Mouse (Mus musculus): ENCODE measurements around the gene Dhdh.
"Not testable (repeated sequence)": the region's sequence is repeated elsewhere in the genome, so short reads cannot be mapped to it uniquely, and the experiment has no call there.

Gene Dhdh

DNA sequence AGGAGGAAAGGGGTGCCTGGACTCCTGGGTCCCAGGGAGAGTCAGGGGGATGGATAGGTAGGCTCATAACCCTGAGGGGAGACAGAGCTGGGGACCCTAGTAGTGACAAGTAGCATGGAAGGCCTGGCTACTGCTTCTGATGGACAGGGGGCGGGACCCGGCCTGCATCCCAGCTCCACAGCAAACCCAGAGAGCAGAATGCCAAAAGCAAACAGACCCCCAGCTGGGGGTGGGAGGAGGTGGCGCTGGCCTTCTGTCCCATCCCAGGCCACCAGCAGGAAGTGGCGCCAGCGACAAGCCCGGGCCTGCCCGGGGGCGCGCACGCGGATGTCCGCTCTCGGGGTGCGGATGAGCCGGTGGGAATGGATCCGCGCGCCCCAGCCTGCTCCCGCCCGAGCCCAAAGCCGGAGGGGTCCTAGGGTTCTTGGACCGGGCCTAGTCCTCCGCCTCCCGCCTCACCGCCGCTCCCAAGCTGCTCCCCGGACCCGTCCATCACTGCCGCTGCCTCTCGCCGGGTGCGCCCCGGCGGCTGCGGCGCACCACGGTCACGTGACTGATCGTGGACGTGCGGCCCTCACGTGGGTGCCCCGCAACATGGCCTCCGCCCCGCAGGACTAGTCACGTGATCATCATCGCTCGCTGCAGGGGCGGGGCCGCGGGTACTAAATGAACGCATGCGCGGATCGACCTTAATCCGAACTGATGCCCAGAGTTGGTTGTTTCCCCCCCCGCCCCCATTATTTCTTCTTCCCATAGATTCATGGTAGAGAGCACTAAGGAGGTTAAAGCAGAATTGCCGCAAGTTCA lies 22.1 kb downstream of the Dhdh start, which contains the start of gene Bax:
TSS of gene Bax (minus strand) at position 616 of the 807 bp plus-strand sequence.
- DNase-seq, result peak; percentile 96

DNA sequence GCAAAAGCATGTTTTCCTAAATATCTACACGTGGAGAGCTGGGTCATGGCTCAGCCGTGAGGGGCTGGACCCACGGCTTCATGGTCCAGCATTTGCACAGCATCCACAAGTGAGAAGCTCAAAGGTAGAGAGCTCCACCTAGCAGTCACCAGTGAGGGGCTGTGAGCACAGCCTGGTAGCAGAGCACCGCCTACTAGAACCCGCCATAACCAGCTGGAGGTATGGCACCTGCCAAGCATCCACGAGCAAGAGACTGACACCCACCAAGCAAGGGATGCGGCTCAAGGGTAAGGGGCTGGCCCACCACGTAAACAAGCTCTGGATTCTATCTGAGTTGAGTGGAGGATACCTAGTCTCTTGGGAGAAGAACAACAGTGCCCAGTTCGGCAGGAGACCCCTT lies 23.1 kb downstream of the Dhdh start:
- peak; percentile 42 for DNase-seq

DNA sequence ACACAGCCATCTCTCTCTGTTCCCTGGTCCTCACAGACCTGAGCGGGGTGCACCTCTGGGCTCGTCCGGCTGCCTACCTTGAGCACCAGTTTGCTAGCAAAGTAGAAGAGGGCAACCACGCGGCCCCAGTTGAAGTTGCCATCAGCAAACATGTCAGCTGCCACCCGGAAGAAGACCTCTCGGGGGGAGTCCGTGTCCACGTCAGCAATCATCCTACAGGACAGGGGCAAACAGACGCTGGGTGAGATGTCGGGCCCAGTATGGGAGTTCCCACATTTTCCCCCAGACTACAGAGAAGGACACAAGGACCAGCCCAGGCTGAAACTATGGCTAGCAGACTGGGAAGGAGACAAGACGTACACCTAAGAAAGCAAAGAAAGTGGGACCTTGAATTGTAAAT lies 23.5 kb downstream of the Dhdh start:
- no peak for DNase-seq

- DNase-seq, result no peak
Observed at GRCm38 (mm10) chr7:45463987-45464778, 24.4 kb downstream of the Dhdh start.

- not testable (repeated sequence) for DNase-seq
Observed at GRCm38 (mm10) chr7:45462868-45463267, 25.7 kb downstream of the Dhdh start.

DNA sequence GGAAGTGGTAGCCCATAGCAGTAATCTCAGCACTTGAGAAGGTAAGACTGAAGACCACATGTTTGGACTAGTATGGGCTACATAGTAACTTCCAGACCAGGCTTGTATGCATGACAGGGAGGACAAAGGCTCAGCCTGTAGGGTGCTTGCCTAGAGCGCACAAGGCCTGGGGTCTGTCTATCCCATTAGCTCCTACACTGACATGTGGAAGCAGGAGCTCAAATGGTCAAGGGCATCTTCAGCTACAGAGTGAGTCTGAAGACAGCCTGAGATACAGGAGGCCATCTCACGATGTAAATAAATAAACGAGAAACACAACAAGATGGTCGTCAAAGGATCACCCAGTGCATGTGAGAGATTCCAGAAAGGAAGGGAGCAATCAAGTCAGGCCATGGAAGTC lies 26.3 kb downstream of the Dhdh start:
- DNase-seq, result no peak

- DNase-seq, result no peak
Observed at GRCm38 (mm10) chr7:45461781-45462180, 26.8 kb downstream of the Dhdh start.

DNA sequence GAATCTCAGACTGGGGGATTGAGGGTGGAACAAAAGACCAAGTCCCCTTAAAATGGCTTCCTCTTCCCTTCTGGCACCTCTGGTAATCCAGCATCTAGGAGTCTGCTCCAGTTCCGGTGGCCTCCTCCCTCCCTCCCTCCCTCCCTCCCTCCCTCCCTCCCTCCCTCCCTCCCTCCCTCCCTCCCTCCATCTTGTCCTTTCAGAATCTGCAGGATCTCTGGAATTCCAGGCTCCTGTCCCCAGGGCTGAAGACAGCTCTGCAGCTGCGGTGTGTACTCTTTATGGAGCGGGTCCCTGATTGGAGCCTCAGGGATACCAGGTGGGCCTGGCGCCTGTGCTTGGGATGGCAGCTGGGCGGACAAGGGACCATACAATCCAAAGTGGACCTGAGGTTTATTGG lies 27.3 kb downstream of the Dhdh start:
- no peak for DNase-seq

- DNase-seq, result peak; percentile 81
Observed at GRCm38 (mm10) chr7:45460860-45461314, 27.7 kb downstream of the Dhdh start.

GRCm38 (mm10) chr7:45460377-45460776 lies 28.2 kb downstream of the Dhdh start:
- DNase-seq, result peak; percentile 71

DNA sequence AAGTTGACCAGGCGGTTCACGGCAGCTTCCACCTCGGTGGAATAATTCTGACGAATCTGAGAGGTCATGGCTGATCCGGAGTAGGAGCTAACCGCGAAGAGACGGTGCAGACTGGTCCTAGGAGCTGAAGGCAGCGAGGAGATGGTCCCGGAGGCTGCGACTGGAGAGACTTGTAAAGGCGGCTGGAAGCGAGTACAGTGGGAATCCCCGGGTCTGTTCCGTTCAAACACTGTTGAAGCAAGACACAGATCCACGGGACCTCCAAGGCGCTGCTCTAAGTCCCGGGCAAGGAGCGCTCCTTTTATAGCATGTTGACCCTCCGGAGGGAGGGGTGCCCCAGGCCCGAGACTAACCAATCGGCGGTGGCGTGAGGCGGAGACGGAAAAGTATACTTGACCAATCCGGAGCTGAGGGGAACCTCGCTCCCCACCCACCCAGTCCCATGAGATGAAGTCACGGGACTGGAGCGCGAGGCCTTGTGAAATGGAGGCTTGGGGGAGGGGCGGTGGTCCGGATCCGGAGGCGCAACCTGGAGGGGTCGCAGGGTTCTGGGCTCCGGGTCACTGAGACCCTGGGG lies 29.0 kb downstream of the Dhdh start, which contains the start of gene Ftl1:
TSS of gene Ftl1 (minus strand) at position 321 of the 577 bp plus-strand sequence.
- peak; percentile 96 for DNase-seq

GRCm38 (mm10) chr7:45458748-45459563 lies 29.6 kb downstream of the Dhdh start:
- peak; percentile 79 for DNase-seq

DNA sequence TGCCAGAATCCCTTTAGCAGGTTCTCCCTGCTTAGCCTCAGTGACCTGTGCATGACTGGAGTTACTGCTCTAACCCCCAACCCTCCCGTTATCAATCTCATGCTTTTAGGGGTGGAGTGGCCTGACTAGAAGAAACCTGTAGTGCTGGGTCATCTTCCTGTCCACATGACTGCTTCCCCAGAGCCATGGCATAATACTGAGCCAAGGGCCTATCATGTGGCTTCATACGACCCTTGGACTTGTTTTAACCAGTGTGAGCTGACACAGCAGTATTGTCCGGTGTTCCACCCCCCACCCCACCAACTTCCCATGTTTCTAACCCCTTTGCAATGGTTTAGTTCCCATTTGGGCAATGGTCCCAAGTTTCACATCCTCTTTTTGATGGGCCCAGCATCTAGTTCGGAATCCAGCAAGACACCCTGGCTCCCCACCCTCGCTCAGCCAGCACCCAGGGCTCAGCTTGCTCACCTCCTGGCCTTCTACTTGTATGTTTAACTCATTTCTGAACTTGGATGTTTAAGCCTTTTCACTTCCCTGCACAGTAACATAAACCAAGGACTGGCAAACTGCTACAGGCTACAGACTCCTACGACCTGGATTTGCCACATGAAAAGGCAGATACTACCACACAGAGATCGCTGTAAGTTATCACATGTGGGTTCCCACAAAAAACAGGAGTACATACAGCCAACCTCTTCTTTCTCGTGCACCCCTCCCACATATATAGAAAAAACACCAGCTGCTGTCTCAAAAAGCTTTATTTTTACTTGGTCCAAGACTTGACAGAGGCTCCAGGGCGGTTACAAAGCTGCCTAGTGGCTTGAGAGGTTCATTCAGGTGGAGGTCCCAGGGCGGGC lies 31.2 kb downstream of the Dhdh start:
- peak; percentile 71 for DNase-seq

- no peak for DNase-seq
Observed at GRCm38 (mm10) chr7:45456721-45457203, 31.8 kb downstream of the Dhdh start.

GRCm38 (mm10) chr7:45455932-45456696 lies 32.5 kb downstream of the Dhdh start:
- DNase-seq, result no peak

GRCm38 (mm10) chr7:45454971-45455370 lies 33.6 kb downstream of the Dhdh start:
- DNase-seq, result no peak

- peak; percentile 85 for DNase-seq
Observed at GRCm38 (mm10) chr7:45451344-45451982, 37.1 kb downstream of the Dhdh start.

- no peak for DNase-seq
Observed at GRCm38 (mm10) chr7:45449974-45450373, 38.6 kb downstream of the Dhdh start.

DNA sequence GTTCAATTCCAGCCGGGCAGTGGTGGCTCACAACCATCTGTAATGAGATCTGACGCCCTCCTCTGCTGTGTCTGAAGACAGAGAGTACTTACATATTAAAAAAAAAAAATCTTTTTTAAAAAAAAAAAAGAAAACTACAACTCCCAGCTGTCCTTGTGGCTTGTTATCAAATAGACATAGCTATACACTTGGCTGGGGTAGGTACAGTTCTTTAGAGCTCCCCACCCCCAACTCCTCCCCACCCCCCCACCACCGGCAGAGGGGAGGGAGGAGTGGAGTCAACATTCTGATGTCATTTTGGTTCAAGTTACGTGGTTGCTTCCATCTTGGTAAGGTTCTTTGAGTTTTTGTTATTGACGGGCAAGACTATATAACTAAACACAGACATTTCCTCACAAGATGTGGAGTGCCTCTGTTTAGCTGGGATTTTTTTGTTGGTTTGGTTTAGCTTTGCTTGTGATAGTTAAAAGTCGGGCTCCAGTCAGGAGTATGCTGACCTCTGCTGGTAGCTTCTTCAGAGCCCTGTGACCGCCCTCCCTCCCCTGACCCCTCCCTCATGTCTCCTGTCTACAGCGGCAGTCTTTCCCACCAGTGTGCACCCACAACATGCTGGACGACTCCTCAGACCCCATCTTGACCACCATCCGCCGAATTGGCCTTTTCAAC lies 41.1 kb downstream of the Dhdh start:
- no peak for DNase-seq
